Mouse (Mus musculus) B cell, adult (primary cell): Measurements from ENCODE around the gene Rsph3b. TPM values are rescaled to one million over a fixed set of nuclear protein-coding genes. Genes with fewer than 3 reads are reported as not detected.

Source experiments
- total RNA-seq: library from RNA; stranded (reverse); gene quantifications from 4 replicates; pipeline ENCODE4 v1.2.4, GENCODE M21; 2023; ENCODE audit not compliant: inconsistent age

The Rsph3b gene
- total RNA-seq = 7.9 to 10.6 TPM (median 9.7 TPM) in 4 replicates

DNA sequence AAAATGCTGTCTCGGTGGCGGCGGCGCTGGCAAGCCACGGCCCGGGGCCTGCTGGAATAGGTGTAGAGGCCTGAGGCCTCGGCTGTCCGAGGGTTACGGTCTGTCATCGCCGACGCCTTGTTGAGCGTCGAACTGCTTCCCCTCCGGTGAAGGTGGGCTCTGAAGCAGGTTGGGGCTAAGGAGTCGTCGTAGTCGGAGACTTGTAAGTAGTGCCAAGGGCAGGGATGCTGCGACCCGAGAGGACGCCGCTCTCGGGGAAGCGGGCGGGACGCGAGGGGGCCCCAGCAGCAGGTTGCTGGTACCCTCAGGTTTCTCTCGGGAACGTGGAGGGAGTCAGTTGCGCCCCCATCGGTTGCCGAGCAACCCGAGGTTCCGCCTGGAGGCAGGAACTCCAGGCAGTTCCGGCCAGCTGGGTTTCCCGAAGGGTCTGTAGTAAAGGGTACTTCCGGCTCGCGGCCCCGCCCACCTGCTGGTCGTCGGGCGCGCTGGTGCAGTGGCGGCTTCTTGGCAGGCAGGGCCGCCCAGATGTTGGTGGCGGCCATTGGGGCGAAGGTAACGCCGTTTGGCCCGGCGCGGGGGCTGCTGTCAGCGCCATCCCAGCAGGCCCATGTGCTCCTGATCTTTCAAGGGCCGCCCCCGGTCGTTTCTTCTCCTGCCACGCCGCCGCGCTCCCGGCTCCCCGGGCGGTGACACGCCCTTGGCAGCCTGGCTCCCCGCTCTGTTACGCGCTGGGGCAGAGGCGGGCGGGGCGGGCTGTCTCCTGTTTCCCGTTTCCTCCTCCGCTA lies at the start of gene Rsph3b:
Rsph3b (minus strand) TSS at position 699 of the 785 bp plus-strand sequence.

DNA sequence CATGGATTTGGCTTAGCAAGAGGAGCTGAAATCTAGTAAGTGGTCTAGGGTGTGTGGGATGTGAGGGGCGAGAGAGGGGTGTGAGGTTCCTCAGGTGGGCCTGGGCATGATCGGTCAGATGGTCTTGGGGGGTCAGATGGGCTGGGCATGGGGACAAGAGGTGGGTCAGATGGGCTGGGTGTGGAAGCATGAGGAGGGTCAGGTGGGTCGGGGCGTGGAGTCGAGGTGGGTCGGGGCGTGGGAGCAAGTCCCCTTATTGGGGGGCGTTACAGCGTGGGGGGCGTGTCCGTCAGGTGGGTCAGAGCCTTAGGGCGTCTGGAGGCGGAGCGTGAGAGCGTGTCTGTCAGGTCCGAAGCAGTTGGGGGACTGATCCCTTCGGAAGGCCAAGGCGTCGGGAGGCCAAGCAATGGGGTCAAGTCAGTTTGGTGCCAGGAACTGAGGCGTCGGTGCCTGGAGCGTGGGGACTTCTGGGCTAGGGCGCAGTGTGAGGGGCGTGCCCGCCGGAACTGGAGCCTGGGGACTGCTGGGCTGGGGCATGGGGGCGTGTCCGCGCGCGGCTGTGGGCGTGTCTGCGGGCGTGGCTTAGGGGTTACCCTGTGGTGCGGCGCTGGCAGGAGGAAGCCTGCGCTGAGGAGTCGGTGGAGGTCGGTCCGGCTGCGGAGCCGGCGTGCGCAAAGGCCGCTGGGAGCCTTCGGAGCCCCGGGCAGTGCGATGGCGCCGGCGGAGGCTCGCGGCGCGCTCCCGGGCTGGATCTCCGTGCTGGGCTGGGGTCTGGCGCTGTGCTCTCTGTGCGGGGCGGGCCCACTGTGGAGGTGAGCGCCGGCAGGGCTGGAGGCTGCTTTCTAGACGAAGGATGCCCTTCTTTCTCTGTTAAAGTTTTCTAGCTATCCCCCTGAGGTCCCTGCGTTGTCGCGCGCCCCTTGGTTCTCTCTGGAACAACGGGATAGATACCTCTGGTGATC lies 30.1 kb upstream of the Rsph3b start, which contains the start of gene Gm49721:
Gm49721 (plus strand) TSS at position 618 of the 962 bp plus-strand sequence.

DNA sequence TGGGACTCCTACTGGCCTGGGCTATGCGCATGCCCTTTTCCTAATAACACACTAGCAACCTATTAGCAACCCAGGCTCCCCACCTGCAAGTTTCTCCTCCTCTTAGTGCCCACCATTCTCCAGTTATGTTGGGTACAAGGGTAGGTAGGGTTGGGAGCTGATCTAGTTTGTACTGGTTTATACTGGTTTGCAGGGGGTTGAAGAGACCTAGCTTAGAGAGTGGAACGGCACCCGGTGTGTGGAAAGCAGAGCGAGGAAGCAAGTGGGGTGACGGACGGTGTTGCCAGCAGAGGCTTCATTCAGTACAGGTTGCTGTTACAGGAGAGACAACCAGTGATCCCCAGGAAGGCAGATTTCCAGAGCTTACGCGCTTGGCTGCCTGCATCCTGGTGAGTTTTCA lies 21.9 kb upstream of the Rsph3b start, which contains the start of gene Rnaset2b:
Rnaset2b (plus strand) TSS at position 301 of the 400 bp plus-strand sequence.

GRCm38 (mm10) chr17:6960776-6961175 lies 12.3 kb upstream of the Rsph3b start, which contains the start of gene Tagap1:
Gene Tagap1 (minus strand): TSS chr17:6961156.

Other genes with a start within 250 kb of the Rsph3b start
- 425 to 491 TPM (median 471 TPM) in 4 replicates for gene Ezr, start 165.9 kb downstream of the Rsph3b start, total RNA-seq
- gene Tagap1, start 12.5 kb upstream of the Rsph3b start, total RNA-seq = 61.2 to 72.0 TPM (median 65.4 TPM) in 4 replicates
- gene Rnaset2b, start 22.0 kb upstream of the Rsph3b start, total RNA-seq = 198 to 238 TPM (median 211 TPM) in 4 replicates
- gene Gm49721, start 30.2 kb upstream of the Rsph3b start, total RNA-seq = not detected in 4 replicates
- gene Gm1604a, start 76.9 kb upstream of the Rsph3b start, total RNA-seq = not detected in 4 replicates
- gene Rps6ka2, start 221.4 kb upstream of the Rsph3b start, total RNA-seq = 2.2 to 3.1 TPM (median 2.6 TPM) in 4 replicates